ENCODE assay signal across 15 mouse cellular contexts in the genomic region with DNA sequence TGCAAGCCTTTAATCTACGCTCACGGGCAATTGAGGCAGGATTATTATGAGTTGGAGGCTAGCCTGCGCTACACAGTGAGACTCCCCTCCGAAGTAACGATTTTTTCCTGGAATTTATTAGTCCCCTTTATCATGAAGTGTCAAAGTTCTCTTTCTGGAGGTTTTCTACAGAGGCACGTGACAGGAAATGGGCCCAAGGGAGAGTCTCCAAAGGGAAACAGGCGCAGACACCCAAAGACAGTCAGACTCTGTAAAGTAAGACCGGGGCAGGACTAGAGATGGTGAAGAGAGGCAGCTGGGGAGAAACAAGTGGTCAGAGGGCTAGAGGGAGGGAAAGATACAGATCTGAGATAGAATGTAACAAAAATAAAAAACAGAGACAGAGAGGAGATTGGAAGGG. TPM values are rescaled to one million over a fixed set of nuclear protein-coding genes. Genes with fewer than 3 reads are reported as not detected.
"Had no signal": no experiment of that assay in that cellular context is flagged by ENCODE, and none has a peak within 500 bp of the region (broad histone marks: within the 10 kb centered on the region; RNA-seq: fewer than 3 reads in every experiment).

No protein-coding gene starts in this region.

- H3K9me3 ChIP-seq: limb, embryonic 13.5 days; midbrain, embryonic 12.5 days; neural tube, embryonic 15.5 days had no signal

- H3K9ac ChIP-seq: limb, embryonic 13.5 days; liver, embryonic 14.5 days; midbrain, embryonic 12.5 days; neural tube, embryonic 15.5 days had no signal

- H3K36me3 ChIP-seq: limb, embryonic 13.5 days; midbrain, embryonic 12.5 days; neural tube, embryonic 15.5 days had no signal

- DNase-seq: kidney, postnatal 25 days; layer of hippocampus, adult 9-11 months; left cerebral cortex, postnatal 4 days; lung, adult 18-20 months; spleen, adult 18-20 months; thymus, postnatal 36 days had no signal

- H3K27ac ChIP-seq: limb, embryonic 13.5 days; liver, embryonic 14.5 days; midbrain, embryonic 12.5 days; neural tube, embryonic 15.5 days had no signal

- H3K4me1 ChIP-seq: midbrain, embryonic 12.5 days had no signal

- H3K4me2 ChIP-seq: limb, embryonic 13.5 days; midbrain, embryonic 12.5 days; neural tube, embryonic 15.5 days had no signal

- H3K4me3 ChIP-seq: limb, embryonic 13.5 days; midbrain, embryonic 12.5 days; neural tube, embryonic 15.5 days had no signal

- H3K27me3 ChIP-seq: neural tube, embryonic 15.5 days had no signal

- ATAC-seq: inflammation-experienced regulatory T-cells, adult 6 months had no signal

RNA-seq across cellular contexts. Expression of gene Nlrp12, which starts 18.3 kb away (rescaled TPM):
- total RNA-seq: megakaryocyte-erythroid progenitor cell, adult 5-6 weeks had no signal
- polyA plus RNA-seq: inflammation-experienced regulatory T-cells, adult 6 months; kidney, embryonic 14.5 days; limb, embryonic 13.5 days; midbrain, embryonic 12.5 days; neural tube, embryonic 11.5 days; neural tube, embryonic 15.5 days; thymus, postnatal 0 days had no signal

RNA-seq across cellular contexts. Expression of gene Prkcg, which starts 21.1 kb away (rescaled TPM):
- total RNA-seq: megakaryocyte-erythroid progenitor cell, adult 5-6 weeks had no signal
